Mouse (Mus musculus) thymus, postnatal 4 days (tissue): ENCODE measurements around the gene Olfr266.
A peak's percentile ranks its signal among the peaks of the same experiment; 100 is the strongest.

ENCODE experiments used
- DNase-seq: peaks from one replicate; pipeline ENCODE4 v3.0.0; 2021

The Olfr266 gene

GRCm38 (mm10) chr3:106826187-106826586 lies at the start of gene Olfr266:
TSS of gene Olfr266 (minus strand) at chr3:106826287.
- DNase-seq, result no peak

GRCm38 (mm10) chr3:106875626-106876025 lies 49.5 kb upstream of the Olfr266 start:
- no peak for DNase-seq

GRCm38 (mm10) chr3:106872893-106873292 lies 46.8 kb upstream of the Olfr266 start:
- DNase-seq, result no peak

GRCm38 (mm10) chr3:106832107-106832506 lies 6.0 kb upstream of the Olfr266 start:
- DNase-seq, result no peak

- no peak for DNase-seq
Observed at GRCm38 (mm10) chr3:106817676-106818075, 8.4 kb downstream of the Olfr266 start.

- no peak for DNase-seq
Observed at GRCm38 (mm10) chr3:106808972-106809695, 17.0 kb downstream of the Olfr266 start.

GRCm38 (mm10) chr3:106798079-106798478 lies 28.0 kb downstream of the Olfr266 start:
- no peak for DNase-seq

GRCm38 (mm10) chr3:106789930-106790329 lies 36.2 kb downstream of the Olfr266 start, which contains the start of gene Cd53:
TSS of gene Cd53 (minus strand) at chr3:106790149.
- DNase-seq, result peak; percentile 13

GRCm38 (mm10) chr3:106788440-106788887 lies 37.6 kb downstream of the Olfr266 start:
- no peak for DNase-seq

GRCm38 (mm10) chr3:106787972-106788371 lies 38.1 kb downstream of the Olfr266 start:
- DNase-seq, result no peak

GRCm38 (mm10) chr3:106785130-106785529 lies 41.0 kb downstream of the Olfr266 start:
- peak; percentile 17 for DNase-seq

GRCm38 (mm10) chr3:106771834-106772233 lies 54.3 kb downstream of the Olfr266 start:
- no peak for DNase-seq
